Comparison of ENCODE assay signal across 32 mouse cellular contexts in the genomic region with DNA sequence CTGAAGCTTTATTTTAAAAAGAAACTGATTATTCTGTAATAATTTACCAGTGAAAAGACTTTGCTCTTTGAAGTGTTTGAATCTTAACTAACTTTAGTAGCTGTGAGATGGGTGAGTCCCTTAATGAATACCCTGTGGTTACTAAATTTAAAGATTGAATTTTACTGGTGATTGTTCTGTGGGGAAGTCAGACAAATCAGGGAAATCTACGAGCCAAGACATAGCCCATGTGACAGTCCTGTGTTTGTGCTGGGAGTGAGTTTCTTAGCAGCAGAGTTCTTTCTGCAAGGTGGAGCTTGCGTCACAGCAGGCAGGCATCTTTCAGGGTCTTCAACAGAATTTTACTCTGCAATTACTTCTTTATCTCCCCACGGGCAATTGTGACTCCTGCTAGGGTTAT.
"Had no signal": no experiment of that assay in that cellular context is flagged by ENCODE, and none has a peak within 500 bp of the region (broad histone marks: within the 10 kb centered on the region; RNA-seq: fewer than 3 reads in every experiment).

No protein-coding gene starts in this region.

- H3K4me3 ChIP-seq: limb, embryonic 10.5 days; limb, embryonic 12.5 days; limb, embryonic 13.5 days; limb, embryonic 15.5 days; liver, embryonic 12.5 days; liver, embryonic 13.5 days; liver, embryonic 15.5 days; lung, embryonic 15.5 days; megakaryocyte, embryonic 14.5 days; midbrain, embryonic 10.5 days; midbrain, embryonic 12.5 days; midbrain, embryonic 13.5 days; midbrain, embryonic 15.5 days; myocyte; neural tube, embryonic 12.5 days had no signal

- H3K9me3 ChIP-seq: limb, embryonic 10.5 days; limb, embryonic 12.5 days; limb, embryonic 13.5 days; limb, embryonic 15.5 days; liver, embryonic 12.5 days; liver, embryonic 13.5 days; liver, embryonic 15.5 days; lung, embryonic 15.5 days; megakaryocyte, embryonic 14.5 days; midbrain, embryonic 10.5 days; midbrain, embryonic 12.5 days; midbrain, embryonic 13.5 days; midbrain, embryonic 15.5 days; neural tube, embryonic 12.5 days had no signal

- H3K27ac ChIP-seq: limb, embryonic 10.5 days; limb, embryonic 12.5 days; limb, embryonic 13.5 days; limb, embryonic 15.5 days; liver, embryonic 12.5 days; liver, embryonic 13.5 days; liver, embryonic 14.5 days; liver, embryonic 15.5 days; lung, embryonic 15.5 days; macrophage; midbrain, embryonic 10.5 days; midbrain, embryonic 12.5 days; midbrain, embryonic 13.5 days; midbrain, embryonic 15.5 days; neural tube, embryonic 12.5 days had no signal

- ATAC-seq: liver, embryonic 12.5 days; liver, postnatal 0 days; lung, postnatal 0 days; midbrain, embryonic 13.5 days; midbrain, embryonic 15.5 days; midbrain, embryonic 16.5 days had no signal

- H3K4me2 ChIP-seq: limb, embryonic 12.5 days; limb, embryonic 13.5 days; limb, embryonic 15.5 days; liver, embryonic 11.5 days; liver, embryonic 12.5 days; liver, embryonic 13.5 days; liver, embryonic 15.5 days; lung, embryonic 14.5 days; lung, embryonic 15.5 days; midbrain, embryonic 11.5 days; midbrain, embryonic 12.5 days; midbrain, embryonic 13.5 days; midbrain, embryonic 15.5 days; neural tube, embryonic 12.5 days had no signal

- H3K27me3 ChIP-seq: limb, embryonic 12.5 days; limb, embryonic 13.5 days; limb, embryonic 15.5 days; liver, embryonic 12.5 days; liver, embryonic 13.5 days; liver, embryonic 15.5 days; lung, embryonic 15.5 days; megakaryocyte, embryonic 14.5 days; midbrain, embryonic 12.5 days; midbrain, embryonic 13.5 days; midbrain, embryonic 15.5 days; neural tube, embryonic 12.5 days had no signal

- H3K9ac ChIP-seq: limb, embryonic 12.5 days; limb, embryonic 13.5 days; limb, embryonic 15.5 days; liver, embryonic 12.5 days; liver, embryonic 13.5 days; liver, embryonic 14.5 days; liver, embryonic 15.5 days; liver, postnatal 0 days; lung, embryonic 14.5 days; lung, embryonic 15.5 days; midbrain, embryonic 12.5 days; midbrain, embryonic 13.5 days; midbrain, embryonic 15.5 days; neural tube, embryonic 12.5 days had no signal

- DNase-seq: left cerebral cortex, postnatal 4 days; liver; liver, embryonic 13.5 days; liver, postnatal 0 days; lung, adult 18-20 months; lung, adult 2 months; lung, embryonic 14.5 days; lung, postnatal 10 days; lung, postnatal 14 days; lung, postnatal 36 days; lung, postnatal 4 days; midbrain, embryonic 14.5 days had no signal
